Mouse (Mus musculus) heart, adult 2 months (tissue): ENCODE results near the gene Cdkn2c.

Experiments used
- CTCF ChIP-seq: fragments of 200-600 bp; IDR thresholded peaks from 2 replicates; pipeline ENCODE4 v1.8.1; 2022; ENCODE audit warnings: antibody characterized with exemption, mild to moderate bottlenecking, moderate library complexity
- POLR2A ChIP-seq: fragments of 200-500 bp; IDR thresholded peaks from 2 replicates; pipeline ENCODE4 v1.6.1; 2011; ENCODE audit warnings: mild to moderate bottlenecking, low read depth, low read length, control low read depth; ENCODE audit not compliant: insufficient read depth

DNA sequence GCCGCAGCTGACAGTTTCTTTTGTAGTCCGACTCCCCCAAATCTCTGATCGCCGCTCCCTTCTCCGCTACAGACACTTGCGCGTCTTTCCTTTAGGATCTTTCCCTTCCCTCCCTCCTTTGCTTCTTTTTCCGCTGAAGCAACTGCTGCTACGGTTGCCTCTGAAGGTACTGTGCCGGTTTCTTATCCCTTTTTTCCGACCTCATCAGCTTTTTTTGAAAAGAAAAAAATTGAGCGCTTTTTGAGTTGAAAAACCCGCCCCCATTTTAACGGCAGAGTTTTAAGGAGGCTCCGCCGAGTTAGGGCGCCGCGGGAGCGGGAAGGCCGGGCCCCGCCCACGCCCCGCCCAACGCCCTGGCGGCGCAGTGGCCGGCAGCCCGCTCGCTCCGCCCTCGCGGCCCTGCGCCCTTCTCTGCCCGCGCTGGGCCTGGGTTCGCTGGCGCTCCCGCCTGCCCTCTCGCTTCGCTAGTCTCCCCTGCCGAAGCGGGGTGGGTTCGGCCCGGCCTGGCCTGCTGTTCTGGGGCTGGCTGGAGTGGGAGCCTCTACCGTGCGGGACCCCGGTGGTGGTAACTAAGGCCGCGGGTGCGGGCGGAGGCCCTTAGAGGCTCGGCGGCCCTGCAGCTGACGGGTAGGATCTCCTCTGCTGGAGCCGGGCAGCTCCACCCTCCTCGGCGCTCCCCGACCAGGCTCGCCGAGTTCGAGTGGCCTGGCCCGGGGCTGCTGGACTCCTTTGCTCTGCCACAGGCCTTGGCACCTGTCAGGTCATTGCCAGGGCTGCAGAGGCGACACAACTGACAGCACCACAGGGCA, at the start of gene Cdkn2c:
- TF ChIP-seq POLR2A = peak; percentile 84
- TF ChIP-seq CTCF = peak; percentile 35; the same call in 1 of the 2 replicates
